Mouse (Mus musculus) limb, embryonic 12.5 days (tissue): ENCODE measurements around the gene Trpv2. TPM values are rescaled to one million over a fixed set of nuclear protein-coding genes. Genes with fewer than 3 reads are reported as not detected.
A peak's percentile ranks its signal among the peaks of the same experiment; 100 is the strongest.

ENCODE experiments used
- ATAC-seq: fragments of 200-750 bp; cut with Nextera tagmentation; 2 replicates; pipeline ENCODE4 v1.8.0; 2017; ENCODE audit warnings: low read depth, moderate TSS enrichment; ENCODE audit not compliant: insufficient number of reproducible peaks, insufficient read depth, low FRiP score, low TSS enrichment
- H3K27ac ChIP-seq: fragments of 300-500 bp; sonication (generic); 2 replicates; pipeline ENCODE4 v1.5.1; 2016; ENCODE audit warnings: mild to moderate bottlenecking, moderate library complexity
- H3K27me3 ChIP-seq: fragments of 300-500 bp; sonication (generic); 2 replicates; pipeline ENCODE4 v1.6.1; 2016; ENCODE audit warnings: mild to moderate bottlenecking, moderate library complexity
- H3K36me3 ChIP-seq: fragments of 300-500 bp; sonication (generic); 2 replicates; pipeline ENCODE4 v1.6.1; 2016; ENCODE audit warnings: mild to moderate bottlenecking, moderate library complexity
- H3K4me1 ChIP-seq: fragments of 300-500 bp; sonication (generic); replicated peaks from 2 replicates; pipeline ENCODE4 v1.6.1; 2016
- H3K4me2 ChIP-seq: fragments of 300-500 bp; sonication (generic); 2 replicates; pipeline ENCODE4 v1.6.1; 2016; ENCODE audit warnings: mild to moderate bottlenecking, moderate library complexity
- H3K4me3 ChIP-seq: fragments of 300-500 bp; sonication (generic); replicated peaks from 2 replicates; pipeline ENCODE4 v1.5.1; 2016; ENCODE audit warnings: mild to moderate bottlenecking
- H3K9ac ChIP-seq: fragments of 300-500 bp; sonication (generic); replicated peaks from 2 replicates; pipeline ENCODE4 v1.6.1; 2016; ENCODE audit warnings: mild to moderate bottlenecking, moderate library complexity
- H3K9me3 ChIP-seq: fragments of 300-500 bp; sonication (generic); 2 replicates; pipeline ENCODE4 v1.6.1; 2016; ENCODE audit warnings: mild to moderate bottlenecking, moderate library complexity
- WGBS: fragments of 180-500 bp; shearing (Covaris S2); methylation state at CpG from one replicate; pipeline ENCODE4 v1.1.7; 2016; 5-methylcytosine and 5-hydroxymethylcytosine counted together
- polyA plus RNA-seq: library from polyadenylated mRNA; unstranded; fragments of >200 nt; fragmentation: Nextera tagmentation; extraction: Ambion mirVana; gene quantifications from 2 replicates; pipeline ENCODE4 v1.2.1, GENCODE M21; 2016

Trpv2 gene
- polyA plus RNA-seq, 1 experiment from 2014 or later = 1.2 TPM

- 45% methylated on average over 4 of the region's 4 CpGs for WGBS
- Histone ChIP-seq H3K27me3 (no peaks in the 10 kb centered on the region), H3K9ac (peak overlapping the region; percentile 23; the same call in 1 of the 2 replicates), H3K36me3 (no peaks in the 10 kb centered on the region), H3K4me2 (no peak overlapping the region), H3K4me3 (no peak overlapping the region), H3K27ac (0 out of 2 replicates have a peak overlapping the region, but pooled peaks have one; percentile 35), H3K9me3 (no peaks in the 10 kb centered on the region), H3K4me1 (peaks cover 58% of the 10 kb centered on the region)
- no peak for ATAC-seq
Observed at GRCm38 (mm10) chr11:62631138-62631537, 56.9 kb downstream of the Trpv2 start.

- Histone ChIP-seq H3K27ac (peak overlapping the region; percentile 24), H3K9ac (no peak overlapping the region), H3K4me1 (peaks cover 54% of the 10 kb centered on the region), H3K4me2 (no peak overlapping the region), H3K27me3 (no peaks in the 10 kb centered on the region), H3K36me3 (peaks cover 5% of the 10 kb centered on the region; the same call in 1 of the 2 replicates), H3K9me3 (no peaks in the 10 kb centered on the region), H3K4me3 (no peak overlapping the region)
- 74% methylated on average over 3 of the region's 3 CpGs for WGBS
- ATAC-seq = no peak
Observed at GRCm38 (mm10) chr11:62635406-62635805, 61.1 kb downstream of the Trpv2 start.

- Histone ChIP-seq H3K4me3 (no peak overlapping the region), H3K4me1 (peaks cover 45% of the 10 kb centered on the region), H3K4me2 (no peak overlapping the region), H3K36me3 (peaks cover 6% of the 10 kb centered on the region; the same call in 1 of the 2 replicates), H3K27me3 (no peaks in the 10 kb centered on the region), H3K27ac (0 out of 2 replicates have a peak overlapping the region, but pooled peaks have one; percentile 2), H3K9ac (no peak overlapping the region), H3K9me3 (no peaks in the 10 kb centered on the region)
- no peak for ATAC-seq
- 71% methylated on average over 11 of the region's 11 CpGs for WGBS
Observed at GRCm38 (mm10) chr11:62636105-62636839, 62.0 kb downstream of the Trpv2 start.

GRCm38 (mm10) chr11:62636840-62637221 is 62.5 kb downstream of the Trpv2 start:
- Histone ChIP-seq H3K4me3 (no peak overlapping the region), H3K9me3 (no peaks in the 10 kb centered on the region), H3K36me3 (peaks cover 6% of the 10 kb centered on the region; the same call in 1 of the 2 replicates), H3K9ac (no peak overlapping the region), H3K4me1 (peaks cover 40% of the 10 kb centered on the region), H3K27ac (no peak overlapping the region), H3K27me3 (no peaks in the 10 kb centered on the region), H3K4me2 (no peak overlapping the region)
- ATAC-seq = no peak
- WGBS = 79% methylated on average over 3 of the region's 3 CpGs

GRCm38 (mm10) chr11:62637401-62637800 is 63.1 kb downstream of the Trpv2 start:
- 81% methylated on average over 5 of the region's 5 CpGs for WGBS
- no peaks in the 10 kb centered on the region for H3K27me3 ChIP-seq

GRCm38 (mm10) chr11:62637806-62638205 is 63.5 kb downstream of the Trpv2 start:
- H3K9me3 ChIP-seq = no peaks in the 10 kb centered on the region
- 90% methylated on average over 6 of the region's 6 CpGs for WGBS
- peaks cover 48% of the 10 kb centered on the region for H3K4me1 ChIP-seq
- H3K4me3 ChIP-seq = no peak overlapping the region
- H3K36me3 ChIP-seq = peaks cover 6% of the 10 kb centered on the region; the same call in 1 of the 2 replicates
- no peaks in the 10 kb centered on the region for H3K27me3 ChIP-seq
- no peak overlapping the region for H3K9ac ChIP-seq
- no peak overlapping the region for H3K4me2 ChIP-seq
- H3K27ac ChIP-seq = no peak overlapping the region
- no peak for ATAC-seq

More at GRCm38 (mm10) chr11:62637401-62637800, 63.1 kb downstream of the Trpv2 start:
- H3K27ac ChIP-seq = no peak overlapping the region
- H3K4me1 ChIP-seq = peaks cover 44% of the 10 kb centered on the region
- no peak overlapping the region for H3K4me3 ChIP-seq
- no peaks in the 10 kb centered on the region for H3K9me3 ChIP-seq
- no peak overlapping the region for H3K9ac ChIP-seq
- peaks cover 6% of the 10 kb centered on the region; the same call in 1 of the 2 replicates for H3K36me3 ChIP-seq
- H3K4me2 ChIP-seq = no peak overlapping the region
- no peak for ATAC-seq

- H3K27ac ChIP-seq = peak overlapping the region; percentile 23; the same call in 1 of the 2 replicates
- no peak for ATAC-seq
- WGBS = 91% methylated on average over 4 of the region's 4 CpGs
- H3K4me1 ChIP-seq = peaks cover 54% of the 10 kb centered on the region
- no peak overlapping the region for H3K4me3 ChIP-seq
- no peaks in the 10 kb centered on the region for H3K9me3 ChIP-seq
- no peak overlapping the region for H3K9ac ChIP-seq
- H3K4me2 ChIP-seq = no peak overlapping the region
- H3K36me3 ChIP-seq = peaks cover 6% of the 10 kb centered on the region; the same call in 1 of the 2 replicates
- H3K27me3 ChIP-seq = no peaks in the 10 kb centered on the region
Observed at GRCm38 (mm10) chr11:62638402-62638801, 64.1 kb downstream of the Trpv2 start.

- peaks cover 54% of the 10 kb centered on the region for H3K4me1 ChIP-seq
- no peak overlapping the region for H3K27ac ChIP-seq
- H3K27me3 ChIP-seq = no peaks in the 10 kb centered on the region
- H3K4me2 ChIP-seq = no peak overlapping the region
- 82% methylated on average over 3 of the region's 3 CpGs for WGBS
- H3K4me3 ChIP-seq = no peak overlapping the region
- peaks cover 10% of the 10 kb centered on the region; the same call in 1 of the 2 replicates for H3K36me3 ChIP-seq
- no peaks in the 10 kb centered on the region for H3K9me3 ChIP-seq
- H3K9ac ChIP-seq = no peak overlapping the region
- ATAC-seq = no peak
Observed at GRCm38 (mm10) chr11:62640378-62640777, 66.1 kb downstream of the Trpv2 start.

- H3K4me3 ChIP-seq = no peak overlapping the region
- 59% methylated on average over 11 of the region's 11 CpGs for WGBS
Observed at GRCm38 (mm10) chr11:62642023-62642844, 67.9 kb downstream of the Trpv2 start.

GRCm38 (mm10) chr11:62643011-62643631 is 68.8 kb downstream of the Trpv2 start:
- H3K9me3 ChIP-seq = no peaks in the 10 kb centered on the region
- H3K4me3 ChIP-seq = no peak overlapping the region
- H3K9ac ChIP-seq = no peak overlapping the region
- H3K27ac ChIP-seq = no peak overlapping the region
- H3K36me3 ChIP-seq = peaks cover 10% of the 10 kb centered on the region; the same call in 1 of the 2 replicates
- peaks cover 64% of the 10 kb centered on the region for H3K4me1 ChIP-seq
- no peak for ATAC-seq
- WGBS = 82% methylated on average over 8 of the region's 8 CpGs
- H3K27me3 ChIP-seq = no peaks in the 10 kb centered on the region
- H3K4me2 ChIP-seq = no peak overlapping the region

More at GRCm38 (mm10) chr11:62642023-62642844, 67.9 kb downstream of the Trpv2 start:
- no peak for ATAC-seq
- Histone ChIP-seq H3K27ac (no peak overlapping the region), H3K9ac (no peak overlapping the region; the same call in 1 of the 2 replicates), H3K36me3 (peaks cover 10% of the 10 kb centered on the region; the same call in 1 of the 2 replicates), H3K4me2 (no peak overlapping the region), H3K4me1 (peaks cover 57% of the 10 kb centered on the region), H3K27me3 (no peaks in the 10 kb centered on the region), H3K9me3 (no peaks in the 10 kb centered on the region)
